Mouse (Mus musculus) neutrophil, adult 65 days (primary cell): Measurements from ENCODE around the gene Npc2. TPM values are rescaled to one million over a fixed set of nuclear protein-coding genes. Genes with fewer than 3 reads are reported as not detected.

Source experiments
- total RNA-seq: library from RNA; stranded (reverse); gene quantifications from 2 replicates; pipeline ENCODE4 v1.2.4, GENCODE M21; 2023

The Npc2 gene
- total RNA-seq, result 94.5 and 106 TPM in 2 replicates

GRCm38 (mm10) chr12:84772726-84773441, at the start of gene Npc2, which contains the start of gene Isca2:
TSS of gene Npc2 (minus strand) at chr12:84773152.
TSS of gene Isca2 (plus strand) at chr12:84773251.

Other genes with a start within 250 kb of the Npc2 start
- not detected in 2 replicates for gene Vsx2, start 203.4 kb downstream of the Npc2 start, total RNA-seq
- gene Abcd4, start 155.7 kb downstream of the Npc2 start, total RNA-seq, result 5.0 and 7.4 TPM in 2 replicates
- not detected in 2 replicates for gene Vrtn, start 132.1 kb downstream of the Npc2 start, total RNA-seq
- gene Syndig1l, start 74.3 kb downstream of the Npc2 start, total RNA-seq, result not detected in 2 replicates
- 30.6 and 31.4 TPM in 2 replicates for gene Isca2, start 99 bp upstream of the Npc2 start, total RNA-seq
- gene Ltbp2, start 103.4 kb upstream of the Npc2 start, total RNA-seq, result 0.60 TPM in 1 of 2 replicates, not detected in the other
- 43.6 and 46.4 TPM in 2 replicates for gene Fcf1, start 197.7 kb upstream of the Npc2 start, total RNA-seq
- 30.3 and 38.4 TPM in 2 replicates for gene Arel1, start 197.7 kb upstream of the Npc2 start, total RNA-seq
- 23.5 and 29.3 TPM in 2 replicates for gene Ylpm1, start 223.2 kb upstream of the Npc2 start, total RNA-seq